Mouse (Mus musculus) G1E (cell line): ENCODE results near the gene Rab37.

Experiments
- CTCF ChIP-seq: IDR thresholded peaks from 2 replicates; pipeline ENCODE4 v1.5.1; 2012; ENCODE audit warnings: low read depth, low read length, inconsistent platforms, mixed read lengths
- POLR2AphosphoS5 ChIP-seq: IDR thresholded peaks from 2 replicates; pipeline ENCODE4 v1.6.1; 2012; ENCODE audit warnings: low read depth, low read length, inconsistent platforms; ENCODE audit not compliant: insufficient replicate concordance
- TAL1 ChIP-seq: conservative IDR thresholded peaks from 2 replicates; pipeline ENCODE4 v1.6.1; 2012; ENCODE audit warnings: low read depth, low read length, inconsistent platforms, mixed read lengths

- no peak for TF ChIP-seq CTCF
- TF ChIP-seq POLR2AphosphoS5 = no peak
- no peak for TF ChIP-seq TAL1
Measured at GRCm38 (mm10) chr11:115084595-115084994, 6.6 kb upstream of the Rab37 start.
